8 mouse cellular contexts compared by ENCODE assay signal in genomic region chr1:171032691-171033090, GRCm38 (mm10). TPM values are rescaled to one million over a fixed set of nuclear protein-coding genes. Genes with fewer than 3 reads are reported as not detected.
DNase-seq lines count a peak whose midpoint lies in the region; ATAC-seq and TF ChIP-seq lines count a peak whose summit lies in the region.

No protein-coding gene starts in this region.

- H3K4me2 ChIP-seq in kidney, embryonic 15.5 days: peak overlapping the region; percentile 93
- H3K4me2 ChIP-seq in liver, embryonic 14.5 days (ENCODE audit: low read depth): peak overlapping the region; percentile 97

- H3K4me1 ChIP-seq in kidney, embryonic 15.5 days: peaks cover 20% of the 10 kb centered on the region
- peaks cover 34% of the 10 kb centered on the region for H3K4me1 ChIP-seq in forebrain, embryonic 10.5 days
- peaks cover 33 to 44% of the 10 kb centered on the region in 2 experiments for H3K4me1 ChIP-seq in liver, embryonic 14.5 days (replicated peaks; ENCODE audit: control insufficient read depth in 2 of 2, insufficient read depth in 2 of 2, low read length in 1 of 2)
- peaks cover 6% of the 10 kb centered on the region for H3K4me1 ChIP-seq in lung, adult 2 months (ENCODE audit: control insufficient read depth, insufficient read depth, low read length)

- no peak overlapping the region for H3K27ac ChIP-seq in kidney, embryonic 15.5 days
- no peak overlapping the region for H3K27ac ChIP-seq in forebrain, embryonic 10.5 days
- H3K27ac ChIP-seq in liver, embryonic 14.5 days: no peak overlapping the region

- no peak for TF ChIP-seq EP300 in liver, embryonic 14.5 days (IDR thresholded peaks at IDR 0.05; ENCODE audit: low read depth)

- TF ChIP-seq CTCF in liver, embryonic 14.5 days (IDR thresholded peaks at IDR 0.05; ENCODE audit: low read depth): no peak
- no peak for TF ChIP-seq CTCF in lung, adult 2 months (IDR thresholded peaks at IDR 0.05; ENCODE audit: insufficient read depth, low read length)

- peaks cover 58% of the 10 kb centered on the region for H3K27me3 ChIP-seq in kidney, embryonic 15.5 days
- H3K27me3 ChIP-seq in forebrain, embryonic 10.5 days (ENCODE audit: poor library complexity, severe bottlenecking): peaks cover 71% of the 10 kb centered on the region
- H3K27me3 ChIP-seq in liver, embryonic 14.5 days (ENCODE audit: control insufficient read depth, insufficient read depth, low read length): no peaks in the 10 kb centered on the region; the same call in 1 of the 2 replicates

- DNase-seq in kidney, postnatal 14 days: no peak
- peak; percentile 45 for DNase-seq in R1 (ENCODE audit: low read depth, low spot score)
- no peak for DNase-seq in forebrain, embryonic 10.5 days (ENCODE audit: extremely low spot score, low spot score)
- DNase-seq in liver, embryonic 14.5 days (ENCODE audit: low read depth in 3 of 3, low spot score in 3 of 3): no peak
- DNase-seq in urinary bladder, postnatal 14 days (ENCODE audit: low spot score): no peak
- DNase-seq in spleen, postnatal 36 days (ENCODE audit: low spot score in 2 of 2): no peak
- DNase-seq in lung, adult 2 months: no peak

- no peaks in the 10 kb centered on the region for H3K9me3 ChIP-seq in kidney, embryonic 15.5 days (replicated peaks)
- H3K9me3 ChIP-seq in forebrain, embryonic 10.5 days: no peaks in the 10 kb centered on the region
- H3K9me3 ChIP-seq in liver, embryonic 14.5 days (ENCODE audit: control insufficient read depth, low read length): no peaks in the 10 kb centered on the region

- ATAC-seq in kidney, embryonic 15.5 days (replicated peaks; ENCODE audit: low FRiP score): no peak
- no peak for ATAC-seq in liver, embryonic 14.5 days (ENCODE audit: insufficient read depth)

- no peak for TF ChIP-seq POLR2A in lung, adult 2 months (IDR thresholded peaks at IDR 0.05; ENCODE audit: borderline replicate concordance, extremely low read depth, low read depth, low read length)

- H3K36me3 ChIP-seq in kidney, embryonic 15.5 days: no peaks in the 10 kb centered on the region
- H3K36me3 ChIP-seq in forebrain, embryonic 10.5 days (replicated peaks): no peaks in the 10 kb centered on the region
- no peaks in the 10 kb centered on the region for H3K36me3 ChIP-seq in liver, embryonic 14.5 days (replicated peaks; ENCODE audit: control insufficient read depth, insufficient read depth, low read depth)

- WGBS in kidney, embryonic 15.5 days: 6% methylated on average over 10 of the region's 10 CpGs
- WGBS in forebrain, embryonic 10.5 days: 6% methylated on average over 10 of the region's 10 CpGs
- WGBS in liver, embryonic 14.5 days (ENCODE audit: insufficient replicate concordance): 10% methylated on average over 10 of the region's 10 CpGs
- 6% methylated on average over 10 of the region's 10 CpGs for WGBS in lung, adult 2 months

- H3K9ac ChIP-seq in kidney, embryonic 15.5 days: peak overlapping the region; percentile 50
- H3K9ac ChIP-seq in liver, embryonic 14.5 days (replicated peaks): peak overlapping the region; percentile 46

- H3K4me3 ChIP-seq in kidney, embryonic 15.5 days (replicated peaks): peak overlapping the region; percentile 60
- H3K4me3 ChIP-seq in forebrain, embryonic 10.5 days: peak overlapping the region; percentile 66
- peak overlapping the region; percentile 60 to 86 for H3K4me3 ChIP-seq in liver, embryonic 14.5 days (ENCODE audit: insufficient read depth in 1 of 2, low read depth in 2 of 2, low read length in 2 of 2)
- no peak overlapping the region for H3K4me3 ChIP-seq in lung, adult 2 months (replicated peaks; ENCODE audit: extremely low read depth, low read depth, low read length)

RNA-seq across cellular contexts. Expression of gene Fcgr4, which starts 14.0 kb away (rescaled TPM):
- polyA plus RNA-seq in kidney, embryonic 15.5 days (2015; fragmentation: Nextera tagmentation; extraction: Ambion mirVana): 1.2 and 1.3 TPM in 2 replicates
- polyA plus RNA-seq in forebrain, embryonic 10.5 days (2016; fragmentation: Nextera tagmentation; extraction: Ambion mirVana): 0.11 TPM in 1 of 2 replicates, not detected in the other
- 1.9 and 2.6 TPM in 2 replicates for polyA plus RNA-seq in liver, embryonic 14.5 days (2012; rRNA removed)
- 1.7 and 2.0 TPM in 2 replicates for polyA plus RNA-seq in liver, embryonic 14.5 days (2014; fragmentation: Nextera tagmentation; extraction: Ambion mirVana)
- polyA plus RNA-seq in lung, adult 2 months (2012; rRNA removed): 6.8 and 7.9 TPM in 2 replicates

RNA-seq across cellular contexts. Expression of gene Fcgr3, which starts 32.0 kb away (rescaled TPM):
- 7.8 and 10.5 TPM in 2 replicates for polyA plus RNA-seq in kidney, embryonic 15.5 days (2015; fragmentation: Nextera tagmentation; extraction: Ambion mirVana)
- 3.2 and 4.5 TPM in 2 replicates for polyA plus RNA-seq in forebrain, embryonic 10.5 days (2016; fragmentation: Nextera tagmentation; extraction: Ambion mirVana)
- polyA plus RNA-seq in liver, embryonic 14.5 days (2012; rRNA removed): 12.7 and 14.6 TPM in 2 replicates
- 19.2 and 24.6 TPM in 2 replicates for polyA plus RNA-seq in liver, embryonic 14.5 days (2014; fragmentation: Nextera tagmentation; extraction: Ambion mirVana)
- 19.5 and 23.3 TPM in 2 replicates for polyA plus RNA-seq in lung, adult 2 months (2012; rRNA removed)

RNA-seq across cellular contexts. Expression of gene Fcgr2b, which starts 56.3 kb away (rescaled TPM):
- polyA plus RNA-seq in kidney, embryonic 15.5 days (2015; fragmentation: Nextera tagmentation; extraction: Ambion mirVana): 1.8 and 2.8 TPM in 2 replicates
- 0.09 TPM in 1 of 2 replicates, not detected in the other for polyA plus RNA-seq in forebrain, embryonic 10.5 days (2016; fragmentation: Nextera tagmentation; extraction: Ambion mirVana)
- polyA plus RNA-seq in liver, embryonic 14.5 days (2012; rRNA removed): 2.2 and 3.3 TPM in 2 replicates
- 2.4 and 3.4 TPM in 2 replicates for polyA plus RNA-seq in liver, embryonic 14.5 days (2014; fragmentation: Nextera tagmentation; extraction: Ambion mirVana)
- polyA plus RNA-seq in lung, adult 2 months (2012; rRNA removed): 16.3 and 16.4 TPM in 2 replicates
